Mouse (Mus musculus): Measurements from ENCODE around the gene Dgkb. TPM values are rescaled to one million over a fixed set of nuclear protein-coding genes. Genes with fewer than 3 reads are reported as not detected.

Dgkb gene
- polyA plus RNA-seq, 1 experiment from 2014 or later: 0.64 TPM

- H3K27me3 ChIP-seq (ENCODE audit: control insufficient read depth, insufficient read depth, low read length): no peaks in the 10 kb centered on the region
- H3K36me3 ChIP-seq (ENCODE audit: control insufficient read depth, insufficient read depth, low read length): no peaks in the 10 kb centered on the region
- no peak for ATAC-seq (ENCODE audit: low FRiP score, low TSS enrichment)
- H3K27ac ChIP-seq (replicated peaks): no peak overlapping the region
- no peaks in the 10 kb centered on the region for H3K4me1 ChIP-seq (replicated peaks; ENCODE audit: control insufficient read depth, insufficient read depth)
- no peak overlapping the region for H3K4me2 ChIP-seq (replicated peaks; ENCODE audit: low read depth)
- no peak for DNase-seq (ENCODE audit: low spot score)
- no peak for TF ChIP-seq EP300 (optimal IDR thresholded peaks at IDR 0.05)
- TF ChIP-seq CTCF (IDR thresholded peaks at IDR 0.05; ENCODE audit: low read depth): no peak
- no peaks in the 10 kb centered on the region for H3K9me3 ChIP-seq (ENCODE audit: control insufficient read depth, low read length)
- WGBS: 72% methylated on average over 2 of the region's 2 CpGs
- H3K4me3 ChIP-seq (ENCODE audit: low read depth, low read length): no peak overlapping the region
- no peak overlapping the region for H3K9ac ChIP-seq (ENCODE audit: low read length)
Measured at GRCm38 (mm10) chr12:37978498-37979187, 161.1 kb downstream of the Dgkb start.

DNA sequence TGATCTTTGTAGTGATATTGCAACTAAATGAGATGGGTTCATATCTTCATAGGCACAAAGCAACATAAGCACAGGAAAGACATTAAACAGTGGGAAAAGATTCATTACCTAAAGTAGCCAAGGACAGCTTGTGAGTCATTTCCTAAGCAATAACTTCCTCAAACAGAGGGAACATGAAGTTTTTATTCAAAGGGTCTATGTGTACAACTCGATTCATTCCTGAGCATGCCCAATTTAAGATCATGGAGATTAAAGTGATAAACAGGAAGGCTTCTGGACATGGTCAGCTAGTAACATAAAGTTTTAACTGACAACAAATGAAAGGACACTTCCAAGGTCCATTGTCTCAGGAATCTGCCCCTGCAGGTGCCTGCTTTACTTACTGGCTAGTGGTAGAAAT is 167.8 kb downstream of the Dgkb start:
- no peak for DNase-seq (ENCODE audit: low spot score)
- H3K4me3 ChIP-seq (ENCODE audit: low read depth, low read length): no peak overlapping the region
- no peak for TF ChIP-seq CTCF (IDR thresholded peaks at IDR 0.05; ENCODE audit: low read depth)
- no peak for TF ChIP-seq EP300 (optimal IDR thresholded peaks at IDR 0.05)
- H3K9ac ChIP-seq (ENCODE audit: low read length): no peak overlapping the region
- ATAC-seq (ENCODE audit: low FRiP score, low TSS enrichment): no peak
- no peaks in the 10 kb centered on the region for H3K9me3 ChIP-seq (ENCODE audit: control insufficient read depth, low read length)
- WGBS: 40% methylated on average over 1 of the region's 1 CpGs
- no peaks in the 10 kb centered on the region for H3K4me1 ChIP-seq (replicated peaks; ENCODE audit: control insufficient read depth, insufficient read depth)
- no peaks in the 10 kb centered on the region for H3K27me3 ChIP-seq (ENCODE audit: control insufficient read depth, insufficient read depth, low read length)
- H3K36me3 ChIP-seq (ENCODE audit: control insufficient read depth, insufficient read depth, low read length): no peaks in the 10 kb centered on the region
- no peak overlapping the region for H3K27ac ChIP-seq (replicated peaks)
- H3K4me2 ChIP-seq (replicated peaks; ENCODE audit: low read depth): no peak overlapping the region

- no peak overlapping the region for H3K4me3 ChIP-seq (ENCODE audit: low read depth, low read length)
- no peak overlapping the region for H3K9ac ChIP-seq (ENCODE audit: low read length)
- 51% methylated on average over 1 of the region's 1 CpGs for WGBS
- H3K4me1 ChIP-seq (replicated peaks; ENCODE audit: control insufficient read depth, insufficient read depth): no peaks in the 10 kb centered on the region
- no peak overlapping the region for H3K27ac ChIP-seq (replicated peaks)
- H3K36me3 ChIP-seq (ENCODE audit: control insufficient read depth, insufficient read depth, low read length): no peaks in the 10 kb centered on the region
- no peak overlapping the region for H3K4me2 ChIP-seq (replicated peaks; ENCODE audit: low read depth)
- no peaks in the 10 kb centered on the region for H3K9me3 ChIP-seq (ENCODE audit: control insufficient read depth, low read length)
- ATAC-seq (ENCODE audit: low FRiP score, low TSS enrichment) (no peak), DNase-seq (ENCODE audit: low spot score) (no peak)
- no peaks in the 10 kb centered on the region for H3K27me3 ChIP-seq (ENCODE audit: control insufficient read depth, insufficient read depth, low read length)
- no peak for TF ChIP-seq CTCF (IDR thresholded peaks at IDR 0.05; ENCODE audit: low read depth)
- no peak for TF ChIP-seq EP300 (optimal IDR thresholded peaks at IDR 0.05)
Measured at GRCm38 (mm10) chr12:37988066-37988591, 170.6 kb downstream of the Dgkb start.

- Histone ChIP-seq H3K4me2 (replicated peaks; ENCODE audit: low read depth) (no peak overlapping the region), H3K4me3 (ENCODE audit: low read depth, low read length) (no peak overlapping the region), H3K27ac (replicated peaks) (no peak overlapping the region), H3K36me3 (ENCODE audit: control insufficient read depth, insufficient read depth, low read length) (no peaks in the 10 kb centered on the region), H3K27me3 (ENCODE audit: control insufficient read depth, insufficient read depth, low read length) (no peaks in the 10 kb centered on the region), H3K9ac (ENCODE audit: low read length) (no peak overlapping the region), H3K4me1 (replicated peaks; ENCODE audit: control insufficient read depth, insufficient read depth) (no peaks in the 10 kb centered on the region), H3K9me3 (ENCODE audit: control insufficient read depth, low read length) (no peaks in the 10 kb centered on the region)
- ATAC-seq (ENCODE audit: low FRiP score, low TSS enrichment) (no peak), DNase-seq (ENCODE audit: low spot score) (no peak)
- 85% methylated on average over 1 of the region's 1 CpGs for WGBS
- TF ChIP-seq EP300 (optimal IDR thresholded peaks at IDR 0.05) (no peak), CTCF (IDR thresholded peaks at IDR 0.05; ENCODE audit: low read depth) (no peak)
Measured at GRCm38 (mm10) chr12:37993221-37993620, 175.7 kb downstream of the Dgkb start.

DNA sequence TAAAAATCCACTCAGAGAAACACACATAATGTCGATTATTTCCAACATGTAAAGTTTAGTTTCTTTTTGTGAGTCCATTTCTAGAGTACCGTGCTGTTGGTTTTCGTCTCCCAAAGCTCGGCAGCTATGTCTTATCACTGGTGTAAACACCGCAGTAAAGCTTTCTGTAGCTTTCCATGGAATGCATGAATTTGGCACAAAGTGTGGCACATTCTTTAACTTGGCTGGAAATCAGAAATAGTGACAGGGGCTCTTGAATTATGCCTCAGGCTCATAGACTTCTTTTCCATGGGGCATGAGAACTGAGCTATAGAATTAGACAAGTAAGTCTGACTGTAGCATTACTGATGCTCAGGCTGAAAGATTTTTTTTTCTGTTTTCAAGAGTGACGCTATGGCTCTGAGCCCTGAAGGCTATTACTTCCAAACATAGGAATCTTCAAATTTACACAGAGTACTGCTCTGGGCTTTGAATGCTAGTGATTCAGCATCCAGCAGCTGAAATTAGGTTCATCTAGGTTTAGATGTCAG is 179.0 kb downstream of the Dgkb start:
- 50% methylated on average over 6 of the region's 6 CpGs for WGBS
- no peak overlapping the region for H3K9ac ChIP-seq (ENCODE audit: low read length)
- H3K4me2 ChIP-seq (replicated peaks; ENCODE audit: low read depth): no peak overlapping the region; the same call in 1 of the 2 replicates

GRCm38 (mm10) chr12:38017674-38018073 is 200.1 kb downstream of the Dgkb start:
- Histone ChIP-seq H3K4me3 (ENCODE audit: low read depth, low read length) (no peak overlapping the region), H3K27me3 (ENCODE audit: control insufficient read depth, insufficient read depth, low read length) (no peaks in the 10 kb centered on the region), H3K4me1 (replicated peaks; ENCODE audit: control insufficient read depth, insufficient read depth) (no peaks in the 10 kb centered on the region), H3K36me3 (ENCODE audit: control insufficient read depth, insufficient read depth, low read length) (no peaks in the 10 kb centered on the region), H3K4me2 (replicated peaks; ENCODE audit: low read depth) (no peak overlapping the region), H3K9me3 (ENCODE audit: control insufficient read depth, low read length) (no peaks in the 10 kb centered on the region), H3K9ac (ENCODE audit: low read length) (no peak overlapping the region), H3K27ac (replicated peaks) (no peak overlapping the region)
- no peak for ATAC-seq (ENCODE audit: low FRiP score, low TSS enrichment)
- TF ChIP-seq CTCF (IDR thresholded peaks at IDR 0.05; ENCODE audit: low read depth): no peak
- TF ChIP-seq EP300 (optimal IDR thresholded peaks at IDR 0.05): no peak
- WGBS: 75% methylated on average over 4 of the region's 4 CpGs
- no peak for DNase-seq (ENCODE audit: low spot score)

More for the DNA sequence above, 179.0 kb downstream of the Dgkb start:
- DNase-seq (ENCODE audit: low spot score) (no peak), ATAC-seq (ENCODE audit: low FRiP score, low TSS enrichment) (no peak)
- no peak overlapping the region for H3K27ac ChIP-seq (replicated peaks)
- H3K9me3 ChIP-seq (ENCODE audit: control insufficient read depth, low read length): no peaks in the 10 kb centered on the region
- H3K36me3 ChIP-seq (ENCODE audit: control insufficient read depth, insufficient read depth, low read length): no peaks in the 10 kb centered on the region
- no peaks in the 10 kb centered on the region for H3K4me1 ChIP-seq (replicated peaks; ENCODE audit: control insufficient read depth, insufficient read depth)
- no peaks in the 10 kb centered on the region for H3K27me3 ChIP-seq (ENCODE audit: control insufficient read depth, insufficient read depth, low read length)
- H3K4me3 ChIP-seq (ENCODE audit: low read depth, low read length): no peak overlapping the region
- no peak for TF ChIP-seq EP300 (optimal IDR thresholded peaks at IDR 0.05)
- no peak for TF ChIP-seq CTCF (IDR thresholded peaks at IDR 0.05; ENCODE audit: low read depth)

Measured in stomach, postnatal 0 days (tissue).